Mouse (Mus musculus): Measurements from ENCODE around the gene Ugt1a1.
A peak's percentile ranks its signal among the peaks of the same experiment; 100 is the strongest.

The Ugt1a1 gene

DNA sequence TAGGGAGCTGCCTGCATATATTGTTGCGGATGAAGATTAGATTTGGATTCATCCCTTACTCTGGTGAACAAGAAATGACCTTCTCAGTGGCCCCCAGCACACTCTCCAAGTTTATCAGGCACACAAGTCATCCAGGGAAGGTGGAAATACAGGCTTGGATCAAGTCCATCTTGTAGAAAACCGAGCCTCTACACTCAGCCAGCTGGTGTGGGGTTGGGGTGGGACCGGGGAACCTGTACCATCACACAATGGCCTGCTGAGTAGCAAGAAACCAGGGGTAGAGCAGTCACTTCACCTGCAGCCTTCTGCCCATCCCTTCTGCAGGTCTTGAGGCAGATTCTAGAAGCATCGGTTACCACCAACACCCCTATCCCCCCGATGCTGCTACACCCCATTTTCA lies 22.9 kb downstream of the Ugt1a1 start:
- no peak for DNase-seq (ENCODE audit: low spot score in 2 of 2)

DNA sequence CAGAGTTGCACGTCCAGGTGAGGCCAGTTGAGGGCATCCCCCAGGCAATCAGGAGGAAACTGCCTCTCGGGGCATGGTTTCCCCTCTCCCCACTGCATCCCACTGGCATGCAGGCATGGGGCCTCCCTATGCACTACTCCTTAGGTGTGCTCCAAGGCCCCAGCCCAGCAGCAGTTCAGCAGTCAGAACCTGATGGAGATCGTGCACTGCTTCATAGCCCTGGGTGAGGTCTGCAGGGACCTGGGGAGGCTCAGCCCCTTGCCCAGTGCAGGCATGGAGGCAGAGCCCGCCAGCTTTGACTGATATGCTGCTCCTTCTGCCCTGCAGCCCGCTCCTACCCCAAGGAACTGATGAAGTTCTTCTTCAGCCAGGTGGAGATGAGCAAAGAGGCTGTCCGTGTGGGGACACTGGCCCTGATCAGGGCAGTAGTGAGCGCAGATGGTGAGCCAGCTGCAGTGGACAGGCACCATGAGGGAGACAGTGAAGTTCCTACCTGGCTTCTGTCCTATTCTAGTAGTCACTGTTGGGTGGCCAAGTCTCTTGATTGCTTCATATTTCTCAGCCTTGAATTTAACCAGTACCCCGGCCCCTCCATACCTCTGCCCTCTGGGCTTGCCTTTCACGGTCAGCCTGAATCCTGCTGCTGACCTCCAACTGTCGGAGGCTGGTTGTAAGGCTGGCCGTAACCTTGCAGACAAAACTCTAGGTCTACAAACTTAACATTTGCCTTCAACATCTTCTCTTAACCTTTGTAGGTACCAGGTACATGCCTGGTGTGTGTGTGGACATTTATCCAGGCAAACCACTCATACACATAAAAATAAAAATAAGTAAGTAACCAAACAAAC lies 23.5 kb downstream of the Ugt1a1 start:
- no peak for DNase-seq (ENCODE audit: low spot score in 2 of 2)

DNA sequence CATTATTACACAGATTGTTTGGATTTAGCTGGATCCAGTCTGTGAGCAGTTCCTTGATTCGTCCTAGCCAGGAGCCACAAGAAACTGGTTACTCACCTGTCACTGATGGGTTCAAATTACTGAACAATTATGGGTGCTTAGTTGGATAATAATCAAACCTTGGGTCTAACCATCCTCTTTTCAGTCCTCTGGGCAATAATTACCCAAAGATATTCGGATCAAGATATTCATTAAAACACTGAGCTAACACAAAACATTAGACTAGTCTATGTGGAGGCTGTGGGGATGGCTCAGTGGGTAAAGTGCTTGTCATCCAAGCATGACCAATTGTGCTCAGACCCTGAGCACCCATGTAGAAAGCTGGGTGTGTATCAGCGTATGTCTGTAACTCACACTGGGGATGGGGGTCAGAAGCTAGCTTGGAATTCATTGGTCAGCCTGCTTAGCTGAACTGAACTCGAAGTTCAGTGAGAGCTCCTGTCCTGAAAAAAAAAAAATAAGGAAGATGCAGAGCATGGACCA lies 24.2 kb downstream of the Ugt1a1 start:
- DNase-seq (ENCODE audit: low spot score in 2 of 2) = no peak

DNA sequence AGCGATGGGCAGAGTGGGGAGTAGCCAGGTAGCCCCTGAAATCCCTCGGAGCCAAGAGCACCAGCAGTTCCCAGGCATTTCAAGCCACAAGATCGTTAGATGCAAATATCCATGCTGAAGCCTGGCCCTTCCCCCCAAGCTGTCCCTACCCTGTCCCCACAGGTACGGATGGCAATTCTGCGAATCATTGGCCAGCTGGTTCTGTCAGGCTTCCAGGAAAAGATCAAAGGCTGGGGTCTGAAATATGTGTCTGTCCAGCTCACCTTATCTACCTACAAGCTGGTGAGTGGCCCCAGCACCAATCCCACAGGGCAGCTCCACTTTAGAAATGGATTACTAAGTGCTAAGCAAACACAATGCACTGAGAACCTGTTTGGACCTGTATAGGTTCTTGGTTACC lies 25.6 kb downstream of the Ugt1a1 start:
- DNase-seq (ENCODE audit: low spot score in 2 of 2) = no peak

DNA sequence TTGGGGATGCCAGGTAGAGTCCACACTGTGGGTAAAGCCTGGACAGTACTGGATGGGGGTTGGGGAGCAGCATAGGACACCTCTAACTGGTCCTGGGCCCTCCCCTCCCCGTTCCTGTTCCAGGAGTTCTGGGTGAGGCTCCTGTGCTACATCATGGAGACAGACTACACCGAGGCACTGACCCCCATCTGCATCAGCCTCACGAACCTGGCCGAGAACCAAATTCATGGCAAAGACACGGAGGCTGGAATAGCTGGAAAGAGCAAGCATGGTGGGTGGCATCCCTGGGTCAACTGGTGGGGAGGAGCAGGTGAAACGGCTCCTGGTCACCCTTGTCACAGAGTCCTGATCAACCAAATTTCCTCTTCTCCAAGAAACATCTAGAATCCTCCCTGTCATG lies 27.0 kb downstream of the Ugt1a1 start:
- DNase-seq (ENCODE audit: low spot score in 2 of 2) = no peak

DNA sequence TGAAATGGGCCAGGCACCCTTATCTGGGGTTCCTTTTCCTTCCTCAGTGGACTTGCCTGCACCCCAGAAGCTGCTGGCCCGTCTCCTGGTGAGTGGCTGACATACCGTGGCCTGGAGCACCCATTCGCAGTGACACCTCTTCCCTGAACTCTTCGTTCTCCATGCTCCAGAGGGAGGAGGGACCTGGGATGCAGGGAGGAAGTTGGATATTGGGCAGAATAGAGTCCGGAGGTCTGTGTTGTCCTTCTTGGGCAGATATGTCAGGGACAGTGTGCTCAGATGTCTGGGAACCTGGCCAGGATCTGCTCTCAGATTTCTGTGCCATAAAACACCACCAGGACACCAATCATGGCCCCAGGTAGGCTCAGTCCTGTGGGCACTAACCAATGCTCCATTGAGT lies 28.3 kb downstream of the Ugt1a1 start:
- no peak for DNase-seq (ENCODE audit: low spot score in 2 of 2)

DNA sequence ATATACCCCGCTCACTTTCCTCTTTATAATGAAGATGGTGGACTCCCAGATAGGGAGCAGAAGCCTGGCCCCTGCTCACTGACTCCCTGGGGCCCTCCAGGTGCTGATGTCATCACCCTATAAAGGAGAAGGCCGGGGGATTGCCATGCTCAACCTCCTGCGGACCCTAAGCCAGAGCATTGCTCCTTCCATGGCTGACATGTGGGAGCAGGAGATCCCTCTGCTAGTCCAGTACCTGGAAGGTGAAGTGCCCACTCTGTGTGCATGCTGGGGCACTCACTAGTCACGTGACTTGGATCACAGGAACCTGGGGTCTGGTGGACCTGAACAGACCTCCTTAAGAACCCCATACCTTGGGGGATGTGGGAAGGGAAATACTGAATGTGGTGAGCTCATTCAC lies 28.8 kb downstream of the Ugt1a1 start:
- DNase-seq (ENCODE audit: low spot score in 2 of 2) = no peak

DNA sequence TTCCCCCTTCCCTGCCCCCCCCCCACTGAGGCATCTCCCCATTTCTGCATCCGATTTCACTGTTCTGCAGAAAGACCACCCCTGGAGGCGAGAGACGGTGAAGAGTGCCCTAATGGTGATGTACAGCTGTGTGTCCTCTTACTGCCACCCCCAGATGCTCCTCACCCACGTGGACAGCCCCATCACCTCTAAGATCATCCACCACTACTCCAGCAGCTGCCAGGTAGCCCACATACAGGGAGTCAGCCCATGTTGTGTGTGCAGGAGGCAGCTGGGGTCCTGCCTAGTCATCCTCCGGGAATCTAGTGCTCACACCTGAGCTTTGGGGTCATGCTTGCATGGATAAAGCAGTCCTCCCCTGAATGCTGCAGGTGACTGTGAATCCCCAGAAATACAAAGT lies 32.1 kb downstream of the Ugt1a1 start:
- DNase-seq (ENCODE audit: low spot score in 2 of 2) = no peak

DNA sequence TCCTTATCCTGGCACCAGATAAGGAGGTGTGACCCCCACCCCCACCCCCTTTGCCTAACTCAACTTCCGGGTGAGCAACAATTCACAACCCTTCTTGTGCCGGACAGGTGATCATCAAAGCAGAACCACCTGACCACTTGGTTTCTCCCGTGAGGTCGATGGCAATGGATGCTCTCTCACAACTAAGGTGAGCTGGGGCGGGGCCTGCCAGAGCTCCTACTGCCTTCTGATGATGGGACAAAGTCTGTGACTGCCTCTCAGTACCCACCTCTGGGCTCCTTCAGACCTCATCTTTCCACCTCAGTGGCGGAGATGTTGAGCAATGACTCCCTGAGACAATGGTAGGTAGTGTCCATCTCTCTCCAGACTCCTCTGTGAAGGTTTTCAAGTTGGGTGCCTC lies 34.1 kb downstream of the Ugt1a1 start:
- DNase-seq (ENCODE audit: low spot score in 2 of 2) = no peak

DNA sequence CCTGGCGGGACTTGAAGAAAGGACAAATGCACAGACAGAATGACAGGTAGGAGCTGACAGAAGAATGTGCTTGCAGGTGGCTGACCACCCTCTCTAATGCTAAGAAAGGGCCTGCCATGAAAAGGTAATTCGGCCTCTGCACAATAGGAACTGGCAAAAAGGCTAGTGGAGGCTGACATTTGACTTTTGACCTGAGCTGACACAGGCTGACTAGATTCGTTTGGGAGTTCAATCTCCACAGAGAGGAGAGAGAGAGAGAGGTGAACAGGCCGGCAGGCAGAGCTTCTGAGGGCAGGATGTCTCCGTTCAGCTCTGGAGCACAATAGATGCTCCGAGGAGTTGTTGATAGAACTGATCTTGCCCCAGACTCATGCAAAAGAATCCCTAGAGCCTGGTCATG lies 34.6 kb downstream of the Ugt1a1 start:
- no peak for DNase-seq (ENCODE audit: low spot score in 2 of 2)

DNA sequence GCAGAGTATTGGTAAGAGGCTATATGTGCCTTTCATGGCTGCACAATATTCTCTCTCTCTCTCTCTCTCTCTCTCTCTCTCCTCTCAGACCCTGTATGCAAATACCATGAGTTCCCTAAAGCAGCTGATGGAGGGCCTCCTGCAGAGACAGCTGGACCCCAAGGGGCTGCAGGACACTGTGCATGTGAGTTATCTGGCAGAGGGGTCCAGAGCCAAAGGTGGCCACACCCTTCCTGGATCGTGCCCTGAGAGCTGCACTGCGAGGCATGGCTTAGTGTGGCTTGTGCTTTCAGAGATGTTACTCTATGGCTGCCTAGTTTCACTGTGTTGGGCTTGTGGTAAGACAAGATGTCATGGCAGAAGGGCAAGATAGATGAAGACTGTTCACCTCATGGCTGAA lies 35.9 kb downstream of the Ugt1a1 start:
- DNase-seq (ENCODE audit: low spot score in 2 of 2) = no peak

DNA sequence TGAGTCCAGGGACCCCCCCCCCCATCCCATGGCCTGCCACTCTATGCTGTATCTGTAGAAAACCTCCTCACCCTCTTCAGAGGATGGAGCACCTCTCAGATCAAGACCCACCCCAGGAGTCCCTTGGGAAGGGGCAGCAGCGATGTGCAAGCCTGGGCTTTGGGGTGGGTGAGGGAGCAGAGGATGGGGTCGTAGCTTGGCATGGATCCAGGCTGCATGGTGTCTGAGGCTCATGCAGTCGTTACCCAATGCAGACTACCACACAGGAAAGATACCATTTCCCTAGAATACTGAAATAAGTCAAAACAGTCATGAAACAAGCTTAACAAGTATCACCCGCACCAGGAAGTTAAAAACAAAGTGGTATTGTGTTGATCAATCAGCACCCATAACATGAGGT lies 36.9 kb downstream of the Ugt1a1 start:
- no peak for DNase-seq (ENCODE audit: low spot score in 2 of 2)

DNA sequence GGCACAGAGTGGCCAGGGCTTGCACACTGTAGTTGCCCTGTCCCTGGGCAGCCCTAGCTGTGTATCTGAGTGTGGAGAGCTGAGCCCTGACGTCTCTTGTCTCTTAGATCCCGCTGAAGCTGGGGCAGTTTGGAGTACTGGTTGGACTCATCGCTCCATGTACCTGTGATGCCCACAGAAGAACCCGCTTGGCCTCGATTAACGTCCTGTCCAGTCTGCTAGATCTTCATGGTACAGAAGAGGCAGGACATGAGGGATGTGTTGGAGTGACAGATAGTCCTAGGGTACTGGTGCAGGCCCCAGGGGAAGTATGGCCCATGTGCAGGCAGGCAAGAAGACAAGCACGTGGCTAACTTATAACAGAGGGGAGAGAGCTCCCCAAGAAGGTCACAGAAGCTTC lies 37.8 kb downstream of the Ugt1a1 start:
- DNase-seq (ENCODE audit: low spot score in 2 of 2) = no peak

DNA sequence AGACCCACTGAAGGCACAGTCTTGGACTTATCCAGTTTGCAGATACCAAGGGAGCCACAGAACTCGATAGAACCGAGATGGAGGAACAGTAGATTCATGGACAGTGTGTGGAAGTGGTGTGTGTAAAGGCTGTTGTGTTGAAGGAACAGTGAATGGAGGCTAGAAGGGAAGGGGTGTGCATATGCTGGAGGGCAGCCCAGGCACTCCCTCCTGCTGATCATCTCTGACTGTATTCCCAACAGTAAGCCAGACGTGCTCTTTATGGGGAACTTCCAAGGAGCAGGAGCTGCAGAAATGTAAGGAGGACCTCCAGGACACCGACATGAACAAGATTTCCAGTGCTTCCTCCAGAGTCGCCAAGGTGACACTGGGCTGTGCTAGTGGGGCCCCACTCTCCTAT lies 38.3 kb downstream of the Ugt1a1 start:
- no peak for DNase-seq (ENCODE audit: low spot score in 2 of 2)

DNA sequence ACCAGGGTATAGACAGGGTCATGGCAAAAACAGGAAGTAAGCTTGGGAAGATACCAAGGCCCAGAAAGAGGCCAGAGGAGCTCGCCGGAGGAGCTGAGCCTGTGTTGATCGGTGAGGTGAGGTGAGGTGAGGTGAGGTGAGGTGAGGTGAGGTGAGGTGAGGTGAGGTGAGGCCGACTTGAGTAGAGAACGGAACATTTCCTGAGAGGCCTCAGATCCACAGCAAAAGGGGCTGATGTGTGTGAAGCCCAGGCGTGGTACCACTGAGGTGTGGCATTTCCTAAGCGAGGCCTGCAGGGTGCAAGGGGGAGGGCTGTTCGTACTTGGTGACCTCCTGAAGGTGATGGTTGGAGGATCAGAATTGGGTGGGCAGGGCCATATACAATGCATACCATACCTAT lies 41.3 kb downstream of the Ugt1a1 start:
- DNase-seq (ENCODE audit: low spot score in 2 of 2) = no peak

DNA sequence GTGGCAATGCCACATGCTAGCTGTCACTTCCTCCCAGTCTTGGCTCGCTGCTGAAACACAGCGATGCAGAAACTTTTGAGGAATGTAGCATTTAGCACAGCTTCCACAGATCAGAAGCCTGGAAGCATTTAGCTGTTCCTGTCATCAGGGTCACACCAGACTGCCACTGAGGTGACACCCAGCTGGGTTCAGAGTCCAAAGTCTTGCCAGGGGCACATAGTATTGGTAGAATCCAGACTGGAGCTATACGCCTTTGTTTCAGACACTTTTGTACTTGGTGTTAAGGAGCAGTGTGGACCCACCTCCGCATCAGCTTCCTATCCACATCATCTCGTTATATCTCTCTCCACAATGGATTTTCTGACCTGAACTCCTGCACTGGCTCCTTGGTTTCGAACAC lies 41.8 kb downstream of the Ugt1a1 start:
- no peak for DNase-seq (ENCODE audit: low spot score in 2 of 2)

DNA sequence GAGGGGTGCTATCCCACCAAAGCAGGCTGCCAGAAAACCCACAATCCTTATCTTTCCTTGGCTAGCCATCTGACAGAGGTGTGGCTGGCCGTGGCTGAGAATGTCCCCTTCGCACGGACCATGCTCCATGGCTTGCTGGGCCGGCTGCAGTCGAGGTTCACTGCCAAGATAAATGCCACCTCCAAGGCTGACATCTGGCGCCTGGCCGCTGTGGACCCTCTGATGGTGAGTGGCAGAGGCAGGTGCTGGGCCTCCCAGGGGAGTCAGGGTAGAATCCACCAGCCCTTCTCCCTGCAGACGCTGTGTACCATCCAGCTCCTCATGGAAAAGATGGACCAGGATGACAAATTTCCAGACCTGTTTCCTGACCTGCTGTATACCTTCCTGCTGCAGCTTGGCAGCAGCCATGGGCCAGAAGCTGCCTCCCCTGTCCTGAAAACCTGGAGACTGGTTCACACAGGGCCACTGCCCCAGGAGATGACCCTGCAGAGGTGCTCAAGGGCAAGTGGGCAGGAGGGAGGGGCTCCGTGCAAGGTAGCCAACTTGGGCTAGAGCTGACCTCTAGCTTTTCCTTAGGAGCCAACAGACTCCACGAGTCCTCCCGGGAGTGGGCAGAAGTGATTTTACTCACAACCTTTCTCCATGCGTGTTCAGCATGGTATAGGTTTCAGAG lies 43.2 kb downstream of the Ugt1a1 start:
- no peak for DNase-seq (ENCODE audit: low spot score in 2 of 2)

DNA sequence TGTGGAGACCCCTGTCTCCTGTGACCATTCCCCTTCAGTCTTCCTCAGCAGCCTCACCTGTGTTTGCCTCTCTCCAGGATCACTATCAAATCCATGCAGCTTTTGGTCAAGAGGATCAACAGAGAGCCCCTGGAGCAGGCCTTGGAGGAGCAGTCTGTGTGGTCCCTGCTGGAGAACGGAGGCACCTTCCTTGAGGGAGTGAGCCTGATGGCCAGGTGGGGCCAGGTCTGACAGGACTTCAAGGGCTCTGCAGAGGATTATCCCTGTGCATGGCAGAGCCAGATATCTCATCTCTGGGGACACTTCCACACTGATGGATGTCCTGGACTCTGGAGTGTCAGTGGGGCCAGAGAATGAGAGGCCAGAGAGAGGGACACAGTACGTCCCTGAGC lies 43.7 kb downstream of the Ugt1a1 start:
- DNase-seq (ENCODE audit: low spot score in 2 of 2) = no peak

DNA sequence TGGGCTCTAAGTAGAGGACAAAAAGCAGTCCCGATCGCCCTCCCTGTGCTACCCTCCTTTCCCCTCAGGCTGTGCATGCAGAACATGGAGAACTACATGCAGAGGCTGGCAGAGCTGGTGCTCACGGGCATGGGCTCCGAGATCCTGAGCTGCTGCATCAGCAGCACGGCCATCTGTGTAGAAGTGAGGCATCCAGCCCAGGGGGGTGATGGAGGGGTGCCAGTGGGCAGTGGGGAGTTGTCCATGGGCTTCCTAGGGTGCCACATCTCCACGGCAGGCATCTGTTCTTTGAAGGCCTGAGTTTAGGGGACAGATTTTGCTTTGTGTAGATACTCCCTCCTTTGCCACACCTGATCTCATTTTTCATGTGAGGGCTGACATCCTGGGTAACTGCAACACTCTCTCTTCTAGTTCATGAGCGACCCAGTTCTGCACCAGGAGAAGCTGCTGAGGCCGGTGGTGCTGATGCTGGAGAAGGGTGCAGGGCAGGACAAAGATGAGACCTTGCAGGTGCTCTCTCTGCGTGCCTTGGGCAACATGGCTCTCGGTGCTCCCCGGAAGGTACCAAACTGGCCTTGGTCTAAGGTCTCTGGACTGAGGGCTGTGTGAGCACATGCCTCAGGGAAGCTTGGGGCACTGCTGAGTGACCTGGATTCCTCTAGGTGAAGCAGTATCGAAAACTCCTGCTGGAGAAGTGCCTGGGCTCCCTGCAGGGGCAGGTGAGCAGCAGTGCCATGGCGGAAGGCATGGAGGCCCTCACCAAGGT lies 44.4 kb downstream of the Ugt1a1 start:
- DNase-seq (ENCODE audit: low spot score in 2 of 2) = no peak

DNA sequence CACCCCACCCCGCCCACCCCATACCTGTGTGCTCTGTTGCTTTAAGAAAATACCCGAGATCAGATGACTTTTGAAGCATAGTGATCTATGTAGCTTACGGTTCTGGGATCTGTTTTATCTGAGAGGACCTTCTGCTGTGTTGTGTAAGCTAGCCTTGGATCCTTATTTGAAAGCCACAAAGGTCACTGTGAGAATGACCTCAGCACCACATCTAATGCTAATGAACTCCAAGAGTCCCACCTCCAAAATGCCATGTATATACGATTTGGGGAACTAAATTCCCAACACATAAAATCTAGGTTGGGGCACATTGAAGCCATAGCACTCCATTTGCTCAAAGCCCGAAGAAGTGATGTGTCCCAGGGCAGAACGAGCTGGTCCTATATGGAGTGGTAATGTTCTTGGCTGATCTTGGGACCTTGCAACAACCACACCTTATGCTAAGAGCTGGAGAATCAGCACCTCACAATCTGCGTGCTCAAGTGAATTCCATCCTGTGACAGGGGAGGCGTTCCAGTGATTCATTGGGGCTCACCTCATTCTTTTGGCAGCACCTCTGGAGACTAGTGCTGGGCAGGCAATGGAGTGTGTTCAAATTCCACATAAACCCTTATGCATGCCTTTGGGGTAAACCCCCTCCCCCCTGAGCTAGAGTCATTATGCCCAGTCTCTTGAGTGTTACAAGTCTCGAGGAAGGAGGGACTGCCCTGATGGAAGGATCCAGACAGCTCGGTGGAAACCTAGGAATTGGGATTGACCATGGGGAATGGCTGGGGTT lies 45.3 kb downstream of the Ugt1a1 start:
- no peak for DNase-seq (ENCODE audit: low spot score in 2 of 2)

DNA sequence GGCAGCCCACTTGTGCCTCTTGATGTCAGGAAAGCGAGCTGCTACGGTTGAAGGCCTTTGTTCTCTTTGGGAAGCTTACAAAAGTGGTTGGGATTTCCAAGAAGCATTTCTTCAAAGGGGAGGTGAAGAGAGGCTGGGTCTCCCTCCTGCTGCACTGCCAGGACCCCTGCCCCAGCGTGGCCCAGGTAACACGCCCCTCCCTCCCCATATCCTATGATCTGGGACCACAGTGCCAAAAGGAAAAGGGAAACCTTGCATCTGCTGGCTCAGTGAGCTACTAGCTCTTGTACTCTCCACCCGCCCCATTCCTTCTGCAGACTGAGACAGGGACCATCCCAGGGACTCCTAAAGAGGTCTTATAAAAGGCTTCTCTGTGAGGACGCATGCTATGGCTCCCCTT lies 45.9 kb downstream of the Ugt1a1 start:
- peak in 1 of 2 experiments; percentile 32 for DNase-seq (ENCODE audit: low spot score in 2 of 2)

DNA sequence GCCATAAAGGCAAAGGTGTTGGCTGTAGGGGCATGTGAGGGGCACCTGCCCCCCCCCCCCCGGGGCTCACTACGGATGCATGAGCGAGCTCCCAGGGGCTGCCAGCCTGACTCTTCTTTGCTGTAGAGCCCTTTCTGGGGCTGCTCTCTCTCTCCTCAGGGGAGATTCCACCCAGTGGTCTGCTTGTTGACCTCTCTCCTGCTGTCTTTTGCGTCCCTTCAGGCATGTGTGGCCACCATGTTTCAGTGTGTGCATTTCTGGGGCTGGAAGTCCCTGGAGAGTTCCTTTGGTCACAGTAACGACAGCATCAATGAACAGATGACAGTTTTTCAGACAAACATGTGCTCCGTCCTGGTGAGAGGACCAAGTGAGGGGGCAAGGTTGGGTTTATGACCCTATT lies 46.6 kb downstream of the Ugt1a1 start:
- no peak for DNase-seq (ENCODE audit: low spot score in 2 of 2)

All from right cerebral cortex, postnatal 10 days (tissue).